Mouse (Mus musculus): ENCODE measurements around the gene Fer.
"Not testable (repeated sequence)": the region's sequence is repeated elsewhere in the genome, so short reads cannot be mapped to it uniquely, and the experiment has no call there.

Fer gene

DNA sequence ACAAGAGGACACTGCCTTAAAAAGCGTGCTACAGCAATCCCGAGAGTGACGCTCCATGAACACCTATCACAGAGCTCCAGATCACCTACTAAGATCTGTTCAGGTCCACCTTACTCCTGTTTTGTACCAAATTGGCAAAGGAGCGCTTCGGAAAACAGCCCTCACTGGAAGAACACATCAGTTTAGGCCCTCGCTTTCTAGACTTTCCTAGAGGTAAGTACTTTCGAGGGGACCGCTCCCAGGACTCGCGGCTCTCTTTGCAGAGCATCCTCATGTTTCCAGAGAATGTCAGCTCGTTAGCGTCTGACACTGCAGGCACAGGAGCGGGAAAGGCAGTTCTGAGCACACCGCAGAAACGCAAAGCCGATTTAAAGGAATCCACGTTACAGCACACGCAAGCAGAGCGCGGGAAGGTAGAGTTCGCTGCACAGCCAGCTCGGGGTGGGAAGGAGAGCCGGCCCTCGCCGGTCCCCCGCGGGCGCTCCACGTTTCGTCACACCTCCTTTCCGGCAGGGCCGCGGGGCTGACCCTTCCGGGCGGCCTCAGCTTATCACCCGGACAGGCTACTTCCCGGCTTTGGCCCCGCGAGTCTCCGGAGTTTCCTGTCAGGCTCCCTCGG, at the start of gene Fer:
Gene Fer (plus strand): TSS at position 51 of the 619 bp plus-strand sequence.
- DNase-seq = no peak

DNA sequence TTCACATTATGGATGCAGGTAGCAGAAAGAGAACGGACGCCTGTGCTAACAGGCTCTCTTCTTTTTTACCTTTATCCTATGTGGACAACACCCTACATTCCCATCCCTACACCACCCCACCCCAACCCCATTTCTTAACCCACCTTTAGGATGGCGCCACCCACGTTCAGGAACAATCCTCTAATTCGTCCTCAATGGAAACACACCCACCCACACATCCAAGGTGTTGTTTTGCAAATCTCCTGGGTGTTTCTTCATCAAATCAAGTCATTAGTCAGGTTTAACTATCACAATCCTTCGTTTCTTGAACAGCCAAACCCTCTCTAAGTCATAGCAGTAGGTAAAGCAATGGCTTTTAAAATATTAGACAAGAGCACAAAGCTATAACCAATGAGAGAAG, 49.3 kb upstream of the Fer start:
- DNase-seq = no peak

DNA sequence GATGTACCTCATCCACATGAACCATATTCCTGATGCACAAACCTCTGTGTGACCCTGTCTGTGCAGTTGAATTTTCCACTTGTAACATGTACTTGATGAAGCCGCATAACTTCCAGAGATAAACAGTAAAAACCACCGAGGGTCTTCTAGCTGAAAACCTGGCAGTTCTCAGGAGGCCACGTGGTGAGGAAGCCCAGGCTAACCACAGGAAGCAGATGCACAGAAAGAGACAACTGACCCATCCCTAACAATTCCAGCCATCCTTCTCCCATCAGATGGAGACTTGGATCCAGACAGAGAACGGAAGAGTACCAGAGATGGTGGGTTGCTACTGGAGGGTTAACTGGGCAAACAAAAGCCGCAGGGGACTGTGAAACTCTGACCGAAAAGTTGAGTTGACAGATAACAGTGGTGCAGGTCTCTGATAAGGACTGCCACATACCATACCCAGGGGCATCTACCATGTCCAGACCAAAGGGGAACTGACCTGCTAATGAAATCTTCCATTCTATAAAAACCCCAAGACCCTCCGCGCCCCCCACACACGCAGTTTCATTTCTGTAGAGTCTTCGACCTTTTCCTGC, 44.3 kb upstream of the Fer start:
- DNase-seq = no peak

DNA sequence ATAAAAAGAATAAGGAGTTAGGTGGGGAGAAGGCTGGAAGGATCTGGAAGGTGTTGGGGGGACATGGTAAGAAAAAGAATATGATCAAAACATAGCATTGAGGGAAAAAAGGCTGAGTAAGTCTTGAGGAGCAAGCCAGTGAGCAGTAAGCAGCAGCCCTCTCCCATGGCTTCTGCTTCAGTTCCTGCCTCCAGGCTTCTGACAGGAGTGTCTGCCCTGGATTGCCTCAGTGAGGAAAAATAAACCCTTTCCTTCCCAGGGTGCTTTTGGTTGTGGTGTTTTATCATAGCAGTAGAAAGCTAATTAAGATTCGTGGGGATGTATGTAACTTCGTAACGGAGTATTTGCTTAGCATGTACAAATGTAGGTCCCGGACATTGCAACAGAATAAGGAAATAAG, 38.7 kb upstream of the Fer start:
- no peak for DNase-seq

GRCm38 (mm10) chr17:63826196-63826595, 36.7 kb upstream of the Fer start:
- DNase-seq = no peak

DNA sequence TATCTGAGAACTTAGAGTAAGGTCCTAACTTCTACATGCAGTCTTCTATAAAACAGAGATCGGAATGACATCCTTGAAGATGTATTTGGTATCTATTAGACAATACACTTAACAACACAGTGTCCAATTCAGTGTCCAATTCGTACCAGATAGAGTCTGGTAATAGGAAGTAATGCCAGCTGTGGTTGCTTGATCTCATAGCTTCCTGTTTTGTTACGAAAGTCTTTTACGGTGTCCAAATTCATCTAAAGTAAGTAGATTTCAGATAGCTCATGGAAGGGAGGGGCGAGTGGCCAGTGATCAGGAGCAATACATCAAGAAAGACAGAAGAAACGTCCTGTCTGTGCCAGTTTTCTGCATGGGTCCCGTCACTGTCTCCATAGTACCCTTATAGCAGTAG, 36.1 kb upstream of the Fer start:
- no peak for DNase-seq

GRCm38 (mm10) chr17:63828561-63829332, 34.1 kb upstream of the Fer start:
- DNase-seq = no peak

GRCm38 (mm10) chr17:63831550-63831949, 31.3 kb upstream of the Fer start:
- DNase-seq = no peak

DNA sequence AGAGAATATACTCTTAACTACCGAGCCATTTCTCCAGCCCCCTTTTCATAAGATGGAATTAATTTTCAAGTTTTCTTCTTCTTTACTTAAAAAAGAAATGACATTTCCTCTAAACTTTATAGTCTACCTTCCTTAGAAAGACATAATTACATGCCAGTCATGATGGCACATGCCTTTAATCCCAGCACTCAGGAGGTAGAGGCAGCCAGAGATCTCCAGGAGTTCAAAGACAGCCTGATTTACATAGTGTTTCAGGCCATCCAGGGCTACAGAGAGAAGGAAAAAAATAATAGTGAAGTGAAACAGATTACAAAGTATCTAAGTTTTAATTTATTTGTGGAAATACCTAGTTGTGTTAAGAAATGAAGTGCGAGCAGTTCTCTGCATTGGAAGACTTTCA, 26.6 kb upstream of the Fer start:
- DNase-seq = no peak

- DNase-seq = no peak
These were observed 26.2 kb upstream of the Fer start for GRCm38 (mm10) chr17:63836641-63837040.

GRCm38 (mm10) chr17:63838144-63838543, 24.7 kb upstream of the Fer start:
- no peak for DNase-seq

GRCm38 (mm10) chr17:63839636-63840269, 23.1 kb upstream of the Fer start:
- no peak for DNase-seq

DNA sequence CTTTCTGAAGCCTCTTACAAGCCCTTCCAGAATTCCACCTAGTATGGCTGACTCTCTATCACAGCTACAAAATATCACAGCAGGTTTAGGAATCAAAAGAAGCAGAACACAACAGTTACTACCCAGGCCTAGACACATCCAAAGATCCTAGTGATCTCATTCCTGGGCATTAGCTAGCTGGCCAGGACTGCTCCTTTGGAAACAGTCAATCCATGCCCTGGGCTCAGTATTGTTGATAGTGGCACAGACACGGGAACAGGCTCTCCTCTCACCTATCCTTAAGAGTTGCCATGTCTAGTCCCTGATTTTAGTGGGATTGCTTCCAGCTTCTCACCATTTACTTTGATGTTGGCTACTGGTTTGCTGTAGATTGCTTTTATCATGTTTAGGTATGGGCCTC, 20.6 kb upstream of the Fer start:
- DNase-seq = no peak

GRCm38 (mm10) chr17:63844936-63845335, 17.9 kb upstream of the Fer start:
- DNase-seq = no peak

DNA sequence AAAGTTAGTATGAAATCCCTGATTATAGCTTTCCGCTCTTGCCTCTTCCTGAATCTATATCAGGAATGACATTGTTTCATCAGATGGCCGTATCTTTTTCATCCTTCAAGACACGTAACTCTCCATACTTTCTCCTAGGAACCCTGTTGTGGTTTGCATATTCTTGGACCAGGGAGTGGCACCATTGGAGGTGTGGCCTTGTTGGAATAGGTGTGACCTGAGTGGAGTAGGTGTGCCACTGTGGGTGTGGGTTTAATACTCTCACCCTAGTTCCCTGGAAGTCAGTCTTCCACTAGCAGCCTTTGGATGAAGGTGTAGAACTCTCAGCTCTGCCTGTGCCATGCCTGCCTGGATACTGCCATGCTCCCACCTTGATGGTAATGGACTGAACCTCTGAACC, 17.1 kb upstream of the Fer start:
- not testable (repeated sequence) for DNase-seq

- DNase-seq = no peak
These were observed 13.7 kb upstream of the Fer start for GRCm38 (mm10) chr17:63849151-63849550.

DNA sequence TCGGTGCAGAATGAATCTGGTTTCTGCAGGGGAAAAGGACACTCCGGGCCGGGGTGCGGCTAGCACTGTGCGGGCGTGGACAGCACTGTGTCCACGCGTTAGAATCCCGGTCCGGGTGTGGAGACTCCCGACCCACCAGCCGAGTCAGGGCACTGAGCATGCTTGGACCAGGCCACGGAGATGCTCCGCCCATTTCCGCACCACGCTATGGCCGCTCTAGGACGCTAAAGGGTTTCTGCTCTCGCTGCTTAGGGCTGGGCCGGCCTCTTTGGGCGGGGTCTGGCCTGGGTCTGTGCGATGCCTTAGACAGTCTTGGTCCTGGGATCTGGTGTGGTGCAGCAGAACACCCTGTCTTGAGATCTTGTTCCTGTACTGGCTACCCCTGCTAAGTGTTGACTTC, 13.3 kb upstream of the Fer start:
- DNase-seq = peak; percentile 86

DNA sequence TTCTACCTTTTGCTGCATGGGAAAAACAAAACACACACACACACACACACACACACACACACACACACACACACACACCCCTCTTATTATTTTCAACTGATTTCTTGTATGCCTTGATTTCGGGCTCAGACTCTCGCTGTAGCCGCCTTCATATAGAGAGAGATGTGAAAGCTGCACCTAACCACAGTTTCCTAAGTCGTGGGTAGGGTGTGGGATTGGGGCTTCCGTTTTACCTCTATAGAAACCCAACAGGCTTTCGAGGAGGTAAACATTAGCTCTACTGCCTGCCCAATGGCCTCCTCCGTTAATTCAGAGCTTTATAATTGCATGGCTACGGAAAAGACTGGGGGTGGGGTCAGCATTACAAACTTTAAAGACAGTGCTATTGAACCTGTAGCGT, 12.8 kb upstream of the Fer start:
- no peak for DNase-seq

DNA sequence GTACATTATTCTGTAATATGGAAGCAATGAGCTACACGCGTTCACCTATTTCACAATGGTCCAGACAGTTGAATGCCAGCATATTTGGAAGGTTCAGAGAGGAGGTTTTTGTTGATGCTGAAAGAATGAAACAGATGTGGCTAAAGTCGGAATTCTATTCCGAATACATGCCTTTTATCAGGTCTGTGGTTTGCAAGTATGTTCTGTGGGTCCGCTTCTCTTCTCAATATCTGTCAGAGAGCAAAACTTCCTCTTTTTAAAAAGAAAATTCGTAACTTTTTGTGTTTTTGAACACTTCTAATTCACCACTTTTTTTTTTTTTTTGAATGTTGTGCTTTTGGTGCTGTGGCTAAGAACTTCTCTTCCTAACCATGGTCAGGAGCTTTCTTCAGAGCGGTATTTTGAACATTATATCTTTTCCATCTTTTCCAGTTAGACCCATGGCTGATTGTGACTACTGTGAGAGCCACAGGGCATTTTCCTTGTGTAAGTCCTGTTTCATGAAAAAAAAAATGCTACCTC, 5.8 kb upstream of the Fer start:
- DNase-seq = no peak

- no peak for DNase-seq
These were observed 1.9 kb upstream of the Fer start for GRCm38 (mm10) chr17:63860988-63861387.

GRCm38 (mm10) chr17:63862399-63862798, 463 bp upstream of the Fer start:
- DNase-seq = no peak

DNA sequence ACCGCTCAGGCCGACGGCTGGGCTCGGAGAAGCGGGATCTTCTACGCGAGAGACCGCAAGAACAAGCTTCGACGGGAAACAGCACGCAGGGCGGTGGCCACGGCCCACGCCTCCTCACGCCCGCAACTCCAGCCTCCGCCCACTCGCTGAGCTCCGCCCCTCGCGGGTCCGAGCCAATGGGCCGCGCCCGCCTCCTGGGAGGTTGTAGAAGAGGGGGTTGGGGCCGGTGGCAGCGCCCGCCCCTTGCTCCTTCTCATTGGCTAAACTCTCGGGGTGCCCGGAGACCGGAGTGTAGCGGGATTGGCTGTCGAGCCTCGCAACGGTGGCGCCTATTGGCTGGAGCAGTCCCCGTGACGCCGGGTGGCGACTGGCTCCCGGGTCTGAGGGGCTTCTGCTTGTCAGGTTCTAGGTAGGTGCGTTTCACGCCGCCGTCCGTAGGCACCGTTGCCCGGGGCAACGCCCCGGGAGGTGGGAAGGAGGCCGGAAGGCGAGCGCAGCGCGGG, 836 bp downstream of the Fer start, which contains the start of gene A930002H24Rik:
Gene A930002H24Rik (minus strand): TSS at position 145 of the 503 bp plus-strand sequence.
- peak; percentile 99 for DNase-seq

- no peak for DNase-seq
These were observed 1.3 kb downstream of the Fer start for GRCm38 (mm10) chr17:63864171-63864571.

Data from cerebellum, adult 9-10 months (tissue).